Mouse (Mus musculus): Measurements from ENCODE around the gene Col9a3.

Col9a3 gene

GRCm38 (mm10) chr2:180641576-180642554, 44.3 kb downstream of the Col9a3 start:
- DNase-seq (ENCODE audit: low spot score in 2 of 2): no peak

GRCm38 (mm10) chr2:180642555-180643260, 45.1 kb downstream of the Col9a3 start, which contains the start of gene Tcfl5:
Tcfl5 (minus strand) TSS chr2:180642708.
- DNase-seq (ENCODE audit: low spot score in 2 of 2): no peak

- no peak for DNase-seq (ENCODE audit: low spot score in 2 of 2)
These were observed 46.0 kb downstream of the Col9a3 start for GRCm38 (mm10) chr2:180643626-180644025.

- DNase-seq (ENCODE audit: low spot score in 2 of 2): no peak
These were observed 49.3 kb downstream of the Col9a3 start for GRCm38 (mm10) chr2:180646841-180647240.

GRCm38 (mm10) chr2:180654666-180655065, 57.1 kb downstream of the Col9a3 start:
- DNase-seq (ENCODE audit: low spot score in 2 of 2): no peak

GRCm38 (mm10) chr2:180655150-180655549, 57.6 kb downstream of the Col9a3 start:
- DNase-seq (ENCODE audit: low spot score in 2 of 2): no peak

GRCm38 (mm10) chr2:180657394-180658013, 59.9 kb downstream of the Col9a3 start:
- DNase-seq (ENCODE audit: low spot score in 2 of 2): peak; percentile 17 to 28

GRCm38 (mm10) chr2:180658381-180658780, 60.8 kb downstream of the Col9a3 start:
- DNase-seq (ENCODE audit: low spot score in 2 of 2): no peak

- DNase-seq (ENCODE audit: low spot score in 2 of 2): no peak
These were observed 62.0 kb downstream of the Col9a3 start for GRCm38 (mm10) chr2:180659353-180660150.

- no peak for DNase-seq (ENCODE audit: low spot score in 2 of 2)
These were observed 62.9 kb downstream of the Col9a3 start for GRCm38 (mm10) chr2:180660521-180660920.

GRCm38 (mm10) chr2:180662008-180662407, 64.4 kb downstream of the Col9a3 start:
- DNase-seq (ENCODE audit: low spot score in 2 of 2): no peak
